Mouse (Mus musculus) C2C12 (cell line): ENCODE data around the gene Chek2. TPM values are rescaled to one million over a fixed set of nuclear protein-coding genes. Genes with fewer than 3 reads are reported as not detected.

ENCODE experiments used
- H3K27me3 ChIP-seq: one replicate; pipeline ENCODE4 v1.6.1; 2011; ENCODE audit not compliant: control insufficient read depth, insufficient read depth, insufficient read length
- H3K36me3 ChIP-seq: one replicate; pipeline ENCODE4 v1.6.1; 2011; ENCODE audit not compliant: control insufficient read depth, insufficient read depth
- H3K4me3 ChIP-seq: one replicate; pipeline ENCODE4 v1.5.1; 2011; ENCODE audit warnings: mild to moderate bottlenecking, control low read depth; ENCODE audit not compliant: poor library complexity, insufficient read depth, severe bottlenecking
- H3K79me2 ChIP-seq: one replicate; pipeline ENCODE4 v1.6.1; 2011; ENCODE audit not compliant: control insufficient read depth, insufficient read depth
- H3K79me3 ChIP-seq: one replicate; pipeline ENCODE4 v1.6.1; 2011; ENCODE audit warnings: low read depth, control low read depth
- H3ac ChIP-seq: one replicate; pipeline ENCODE3; 2011; ENCODE audit warnings: low read depth; ENCODE audit not compliant: control insufficient read depth, insufficient read length
- CEBPB ChIP-seq: IDR thresholded peaks from one replicate; pipeline ENCODE4 v1.6.1; 2011; ENCODE audit warnings: low read depth, mild to moderate bottlenecking, control low read depth, moderate library complexity
- CTCF ChIP-seq: IDR thresholded peaks from one replicate; pipeline ENCODE4 v1.5.1; 2011; ENCODE audit not compliant: control insufficient read depth, insufficient read depth, insufficient read length
- FOSL1 ChIP-seq: IDR thresholded peaks from one replicate; pipeline ENCODE4 v1.8.0; 2011; ENCODE audit warnings: mild to moderate bottlenecking, low read length; ENCODE audit not compliant: poor library complexity, insufficient read depth, severe bottlenecking
- MAX ChIP-seq: IDR thresholded peaks from one replicate; pipeline ENCODE4 v1.6.1; 2011; ENCODE audit warnings: mild to moderate bottlenecking, control low read depth
- MYOD1 ChIP-seq: IDR thresholded peaks from one replicate; pipeline ENCODE4 v1.6.1; 2011; ENCODE audit warnings: low read depth; ENCODE audit not compliant: control insufficient read depth, insufficient read length
- MYOG ChIP-seq: IDR thresholded peaks from one replicate; pipeline ENCODE4 v1.6.1; 2011; ENCODE audit not compliant: control insufficient read depth, insufficient read length; ENCODE audit errors: extremely low read depth
- USF1 ChIP-seq: IDR thresholded peaks from one replicate; pipeline ENCODE4 v1.6.1; 2011; ENCODE audit warnings: low read depth, mild to moderate bottlenecking, control low read depth, moderate library complexity
- polyA plus RNA-seq: library from polyadenylated mRNA; unstranded; fragments of >200 nt; fragmentation: generic; extraction: Trizol; gene quantifications from one replicate; pipeline ENCODE4 v1.2.1, GENCODE M21; 2012; ENCODE audit warnings: missing spikeins

Gene Chek2
- polyA plus RNA-seq, 1 experiment: 8.2 TPM

GRCm38 (mm10) chr5:110888596-110888995 is 48.8 kb downstream of the Chek2 start:
- TF ChIP-seq CTCF (no peak), USF1 (no peak), CEBPB (no peak), FOSL1 (no peak), MAX (no peak), MYOD1 (no peak), MYOG (no peak)
- H3ac ChIP-seq: no peak overlapping the region
- no peaks in the 10 kb centered on the region for H3K27me3 ChIP-seq
- no peaks in the 10 kb centered on the region for H3K36me3 ChIP-seq
- H3K4me3 ChIP-seq: no peak overlapping the region
- no peaks in the 10 kb centered on the region for H3K79me3 ChIP-seq
- no peaks in the 10 kb centered on the region for H3K79me2 ChIP-seq

- TF ChIP-seq CEBPB (no peak), CTCF (no peak), FOSL1 (no peak), USF1 (no peak), MAX (no peak), MYOG (no peak), MYOD1 (no peak)
- Histone ChIP-seq H3K36me3 (peaks cover 7% of the 10 kb centered on the region), H3K79me2 (no peaks in the 10 kb centered on the region), H3K27me3 (no peaks in the 10 kb centered on the region), H3ac (no peak overlapping the region), H3K79me3 (no peaks in the 10 kb centered on the region), H3K4me3 (no peak overlapping the region)
Observed at GRCm38 (mm10) chr5:110889945-110890344, 50.2 kb downstream of the Chek2 start.

GRCm38 (mm10) chr5:110890561-110890960 is 50.8 kb downstream of the Chek2 start:
- Histone ChIP-seq H3K36me3 (peaks cover 10% of the 10 kb centered on the region), H3K27me3 (no peaks in the 10 kb centered on the region), H3K4me3 (no peak overlapping the region), H3K79me3 (no peaks in the 10 kb centered on the region), H3K79me2 (no peaks in the 10 kb centered on the region), H3ac (no peak overlapping the region)
- TF ChIP-seq CEBPB (no peak), MYOG (no peak), MYOD1 (no peak), USF1 (no peak), MAX (no peak), CTCF (no peak), FOSL1 (no peak)

GRCm38 (mm10) chr5:110897114-110897788 is 57.5 kb downstream of the Chek2 start:
- Histone ChIP-seq H3ac (no peak overlapping the region), H3K4me3 (no peak overlapping the region), H3K79me3 (no peaks in the 10 kb centered on the region), H3K27me3 (no peaks in the 10 kb centered on the region), H3K36me3 (peaks cover 10% of the 10 kb centered on the region), H3K79me2 (no peaks in the 10 kb centered on the region)
- TF ChIP-seq MYOD1 (no peak), MYOG (no peak), CEBPB (no peak), MAX (no peak), USF1 (no peak), CTCF (no peak), FOSL1 (no peak)

GRCm38 (mm10) chr5:110898169-110898568 is 58.4 kb downstream of the Chek2 start:
- TF ChIP-seq FOSL1: no peak
- no peak for TF ChIP-seq USF1
- TF ChIP-seq MYOD1: no peak
- TF ChIP-seq CEBPB: no peak
- no peak for TF ChIP-seq CTCF
- no peak for TF ChIP-seq MAX
- no peak for TF ChIP-seq MYOG
- no peaks in the 10 kb centered on the region for H3K79me2 ChIP-seq

GRCm38 (mm10) chr5:110898785-110899184 is 59.0 kb downstream of the Chek2 start:
- no peak for TF ChIP-seq MYOD1
- TF ChIP-seq MYOG: no peak
- no peak for TF ChIP-seq CTCF
- no peak for TF ChIP-seq CEBPB
- no peak for TF ChIP-seq USF1
- no peak for TF ChIP-seq MAX
- TF ChIP-seq FOSL1: no peak
- Histone ChIP-seq H3K79me2 (no peaks in the 10 kb centered on the region), H3K4me3 (no peak overlapping the region), H3ac (no peak overlapping the region), H3K27me3 (no peaks in the 10 kb centered on the region), H3K36me3 (peaks cover 9% of the 10 kb centered on the region), H3K79me3 (no peaks in the 10 kb centered on the region)

More at GRCm38 (mm10) chr5:110898169-110898568, 58.4 kb downstream of the Chek2 start:
- Histone ChIP-seq H3ac (no peak overlapping the region), H3K36me3 (peaks cover 10% of the 10 kb centered on the region), H3K4me3 (no peak overlapping the region), H3K79me3 (no peaks in the 10 kb centered on the region), H3K27me3 (no peaks in the 10 kb centered on the region)
